Mouse (Mus musculus): ENCODE results near the gene Med8.

Med8 gene

DNA sequence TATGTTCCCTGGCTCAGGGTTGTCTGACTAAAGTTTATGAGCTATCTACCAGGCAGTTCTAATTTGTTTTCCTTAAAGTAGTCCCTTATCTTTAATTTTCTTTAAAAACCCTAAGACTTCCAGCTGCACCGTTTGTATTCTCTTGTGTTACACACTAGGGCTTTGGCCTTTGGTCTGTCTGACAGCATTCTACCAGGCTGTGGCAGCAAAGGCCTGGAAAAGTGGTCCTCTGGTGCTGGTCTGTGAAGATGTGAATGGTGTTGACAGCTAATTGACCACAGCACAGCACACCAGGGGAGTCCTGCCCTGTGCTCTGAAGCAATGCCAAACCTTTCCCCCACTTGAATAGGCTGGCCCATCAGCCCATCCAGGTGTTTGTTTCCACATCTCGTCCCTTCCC, 6.6 kb downstream of the Med8 start:
- in situ Hi-C loops (cut with MboI, MseI): no loop called here

DNA sequence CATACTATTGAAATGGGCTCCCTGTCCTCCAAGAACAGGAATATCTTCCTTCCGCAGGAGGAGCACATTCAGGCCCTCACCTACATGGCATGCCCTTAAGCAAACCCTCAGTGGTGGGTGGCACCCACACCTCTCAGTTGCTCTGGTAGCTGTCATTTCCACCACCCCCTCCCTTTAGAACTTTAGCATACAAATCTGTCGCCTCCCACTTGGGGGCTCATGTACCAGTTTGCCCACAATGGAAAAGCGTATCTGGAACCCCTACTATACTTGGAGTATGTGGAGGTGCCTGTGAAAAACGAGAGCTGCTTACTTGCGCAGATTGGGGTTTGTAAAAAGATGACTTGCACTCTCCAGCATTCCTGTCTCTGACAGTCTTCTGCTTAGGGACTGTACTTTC, 7.2 kb downstream of the Med8 start:
- in situ Hi-C loops (cut with MboI, MseI): no loop called here

DNA sequence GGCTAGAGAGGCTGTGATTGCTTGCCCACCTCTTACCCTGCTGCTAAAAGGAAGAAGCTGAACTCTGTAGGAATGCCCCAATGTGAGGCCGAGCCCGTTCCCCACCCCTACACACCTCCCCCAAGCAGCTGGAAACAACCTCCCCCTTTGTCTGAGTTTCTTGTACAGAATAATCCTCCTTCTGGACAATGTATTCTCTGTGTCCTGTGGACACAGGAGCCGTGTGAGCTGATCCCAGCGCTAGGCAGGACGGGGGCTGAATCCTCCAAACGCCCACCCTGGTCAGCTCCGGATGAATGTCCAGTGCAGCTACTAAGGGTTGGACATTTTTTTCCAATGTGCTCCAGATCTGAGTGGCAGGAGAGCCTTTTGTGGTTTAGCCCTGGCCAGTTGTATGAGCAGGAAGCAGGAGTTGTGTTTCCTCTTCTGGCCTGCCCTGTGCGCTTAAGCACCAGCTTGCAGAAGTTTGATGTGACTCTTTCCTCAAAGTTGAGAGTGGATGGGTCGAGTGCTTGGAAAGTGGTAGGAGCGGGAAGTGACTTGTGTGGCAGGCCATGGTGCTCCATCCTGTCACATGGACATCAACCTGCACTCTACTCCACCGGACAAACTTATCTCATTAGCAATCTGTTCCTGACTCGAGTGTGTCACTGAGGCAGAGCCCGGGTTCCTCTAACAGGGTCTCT, 8.1 kb downstream of the Med8 start:
- in situ Hi-C loops (cut with MboI, MseI): no loop called here

DNA sequence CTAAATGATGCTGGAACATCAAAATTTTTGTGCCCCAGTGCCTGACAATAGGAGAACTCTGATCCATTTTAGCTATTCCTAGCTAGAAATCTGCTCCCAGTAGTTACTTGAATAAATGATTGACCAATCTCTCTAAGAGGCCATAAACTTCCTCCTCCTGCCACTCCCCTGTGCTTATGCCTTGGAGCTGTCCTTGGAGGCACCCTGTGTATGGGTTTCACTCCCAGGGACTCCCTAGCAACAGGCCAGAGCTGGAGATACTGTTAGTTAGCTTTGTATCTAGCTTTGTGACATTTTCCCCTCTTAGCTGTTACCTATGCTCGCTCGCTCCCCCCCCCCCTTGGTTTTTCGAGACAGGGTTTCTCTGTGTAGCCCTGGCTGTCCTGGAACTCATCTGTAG, 12.2 kb downstream of the Med8 start:
- in situ Hi-C loops (cut with MboI, MseI): no loop called here

DNA sequence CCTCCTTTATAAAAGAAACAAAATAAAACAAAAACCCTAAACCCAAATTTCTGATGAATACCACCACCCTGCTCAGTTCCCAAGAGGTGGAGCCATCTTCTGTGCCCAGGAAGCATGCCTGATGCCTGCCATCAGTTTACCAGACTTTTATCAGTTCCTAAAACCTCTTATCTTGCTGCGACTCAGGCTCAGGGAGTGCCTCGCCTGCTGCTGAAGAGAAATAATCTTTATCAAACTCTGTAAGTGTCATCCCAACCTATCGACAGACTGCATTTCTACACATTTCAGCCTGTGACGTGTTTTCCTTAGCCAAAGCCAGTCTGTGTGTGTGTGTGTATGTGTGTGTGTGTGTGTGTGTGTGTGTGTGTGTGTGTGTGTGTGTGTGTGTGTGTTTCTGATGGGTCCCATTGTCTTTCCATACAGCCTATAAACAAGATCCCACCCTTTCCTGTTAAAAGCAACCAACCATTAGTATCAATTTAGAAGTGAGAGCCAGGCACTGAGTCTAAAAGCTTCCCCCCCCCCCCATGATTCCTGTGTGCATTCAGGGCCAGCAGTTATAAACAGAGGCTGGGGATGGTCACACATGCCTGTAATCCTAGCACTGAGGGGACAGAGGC, 15.5 kb downstream of the Med8 start:
- in situ Hi-C loops (cut with MboI, MseI): no loop called here

DNA sequence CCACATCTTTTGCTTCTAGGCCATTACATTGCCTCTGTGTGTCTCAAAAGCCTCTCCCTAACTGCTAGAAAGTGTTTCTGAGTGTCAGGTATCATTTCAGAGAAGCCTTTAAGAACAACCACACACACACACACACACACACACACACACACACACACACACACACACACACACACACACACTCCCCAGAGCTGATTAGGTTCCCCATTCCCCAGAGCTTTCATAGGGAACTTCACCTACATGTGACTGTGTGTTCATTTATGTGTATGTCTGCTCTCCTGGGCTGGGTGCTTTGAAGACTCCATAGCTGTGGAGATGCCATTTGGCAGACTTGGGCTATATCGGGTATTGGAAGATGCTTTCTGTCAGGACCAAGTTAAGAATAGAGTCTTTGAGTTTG, 16.2 kb downstream of the Med8 start:
- in situ Hi-C loops (cut with MboI, MseI): no loop called here

DNA sequence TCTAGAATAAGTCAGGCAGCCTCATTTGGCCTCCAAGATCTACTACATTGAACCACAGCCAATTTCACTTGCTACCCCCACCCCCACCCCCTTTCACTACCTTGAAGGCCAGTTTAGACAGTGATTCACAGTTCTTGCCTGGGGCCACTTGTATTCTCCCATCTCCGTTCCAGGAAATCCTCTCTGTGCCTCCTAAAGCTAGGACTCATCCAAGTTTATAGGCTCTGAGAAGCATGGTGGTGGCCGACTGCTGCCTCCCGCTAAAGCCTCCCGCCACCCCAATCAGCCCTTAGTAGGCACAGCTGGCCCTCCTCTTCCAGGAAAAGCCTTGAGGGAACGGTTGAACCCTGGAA, 18.3 kb downstream of the Med8 start:
- in situ Hi-C loops (cut with MboI, MseI): no loop called here

DNA sequence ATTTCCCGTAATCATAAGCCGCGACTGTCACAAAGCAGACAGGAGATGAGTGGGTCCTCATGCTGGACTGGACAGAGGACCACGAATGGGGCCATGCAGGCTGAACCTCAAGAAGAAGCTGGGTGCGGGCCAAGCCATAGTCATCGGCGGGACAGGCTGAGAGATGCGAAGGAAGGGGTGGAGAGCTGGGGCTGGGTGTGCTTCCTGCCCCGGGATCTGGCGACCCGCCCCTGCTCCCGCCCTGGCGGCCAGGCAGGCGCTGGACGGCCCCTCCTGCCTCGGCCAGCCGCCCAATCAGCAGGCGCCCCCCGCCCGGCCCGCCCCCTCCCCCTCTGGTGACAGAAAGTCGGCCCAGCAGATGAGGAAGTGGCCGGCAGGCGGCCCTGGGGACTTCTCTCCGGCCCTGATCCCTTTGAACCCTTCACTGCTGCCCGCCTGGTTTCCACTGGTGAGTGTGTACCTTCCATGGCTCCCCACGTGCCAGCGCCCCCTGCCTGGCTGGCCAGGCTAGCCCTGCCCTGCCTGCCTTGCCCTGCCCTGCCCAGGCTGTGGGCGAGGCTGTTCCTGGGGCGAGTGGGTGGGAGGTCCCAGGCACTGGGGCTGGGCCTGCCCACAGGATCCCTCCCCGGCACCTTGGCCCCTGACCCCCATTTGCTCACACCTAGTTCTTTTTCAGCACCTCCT, 18.8 kb downstream of the Med8 start, which contains the start of gene Elovl1:
TSS of gene Elovl1 (plus strand) at position 326 of the 684 bp plus-strand sequence.
- in situ Hi-C loops (cut with MboI, MseI): no loop called here

DNA sequence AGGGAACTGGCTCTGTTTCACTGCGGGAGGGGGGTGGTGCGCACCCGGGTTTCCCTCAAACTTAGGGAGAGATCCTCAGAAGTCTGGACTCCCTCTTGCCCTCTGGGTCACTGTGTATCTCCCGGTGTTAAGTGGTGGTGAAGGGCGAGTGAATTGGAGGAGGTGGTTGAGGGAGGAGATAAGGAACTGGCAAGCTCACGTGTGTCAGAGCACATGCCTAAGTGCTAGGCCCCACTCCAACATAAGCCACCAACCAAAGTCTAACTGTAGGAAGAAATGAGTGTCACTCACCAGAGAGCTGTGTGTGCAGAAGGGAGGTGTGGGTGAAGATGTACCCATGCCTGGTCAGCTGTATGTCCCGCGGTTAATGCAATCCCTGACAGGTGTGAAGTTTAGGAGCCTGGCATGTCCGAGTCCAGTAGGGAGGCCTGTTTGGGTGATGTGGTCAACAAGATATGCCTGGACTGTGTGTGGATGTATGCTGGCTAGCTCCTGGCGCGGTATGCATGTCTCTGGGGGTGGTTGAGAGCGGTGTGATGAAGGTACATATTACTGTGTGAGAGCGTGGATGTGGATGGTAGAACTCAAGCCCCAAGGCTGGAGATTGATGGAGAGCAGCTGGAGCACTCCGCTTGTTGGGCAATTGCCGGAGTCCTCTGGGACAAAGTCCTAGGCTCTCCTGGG, 19.5 kb downstream of the Med8 start:
- in situ Hi-C loops (cut with MboI, MseI): no loop called here

DNA sequence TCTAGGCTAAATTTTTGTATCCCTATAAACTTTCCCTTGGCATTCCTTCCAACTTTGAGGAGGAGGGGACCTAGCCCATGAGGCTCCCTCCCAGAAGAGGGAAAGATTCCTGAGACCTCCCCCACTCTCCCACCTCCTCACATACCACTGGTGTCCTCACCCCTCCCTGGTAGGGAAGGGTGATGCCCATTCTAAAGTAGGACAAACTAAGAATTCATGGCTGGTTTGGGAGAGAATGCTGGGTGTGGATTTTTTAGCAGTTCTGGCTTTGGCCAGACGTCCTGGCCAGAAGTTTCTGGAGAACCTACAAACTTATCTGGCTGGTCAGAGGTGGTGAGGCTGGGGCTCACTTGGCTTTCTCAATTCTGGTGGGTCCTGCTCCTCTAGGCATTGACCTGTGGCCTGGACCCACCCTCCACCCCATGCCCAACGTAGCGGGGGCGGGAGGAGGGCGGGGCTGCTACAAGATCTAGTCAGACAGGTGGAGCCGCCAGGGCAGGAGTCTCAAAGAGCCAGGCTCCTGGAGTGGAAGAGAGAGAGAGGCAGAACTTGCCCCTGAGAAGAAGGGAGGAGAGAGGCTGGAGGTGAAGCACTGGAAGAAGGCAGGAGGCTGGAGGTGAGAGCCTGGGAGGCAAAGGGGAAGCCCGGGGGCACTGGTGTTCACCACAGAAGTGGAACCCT, 20.2 kb downstream of the Med8 start:
- in situ Hi-C loops (cut with MboI, MseI): no loop called here

DNA sequence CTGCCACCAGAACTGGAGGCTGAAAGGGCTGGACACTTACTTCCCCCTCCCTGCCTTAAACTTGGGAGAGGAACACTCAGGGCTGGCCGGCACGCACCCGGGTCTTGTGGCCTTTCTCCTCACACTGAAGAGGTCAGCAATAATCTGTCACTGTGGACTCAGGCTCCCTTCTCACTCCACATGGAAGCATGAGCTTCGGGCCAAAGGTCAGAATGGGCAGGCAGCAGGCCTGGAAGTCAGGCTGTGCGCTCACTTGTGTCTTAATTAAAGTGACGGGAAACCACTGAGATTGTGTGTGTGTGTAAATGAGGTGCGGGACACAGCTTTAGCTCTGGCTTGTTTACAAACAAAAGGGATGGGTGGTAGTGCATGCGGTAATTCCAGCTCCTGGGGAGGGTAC, 23.2 kb downstream of the Med8 start:
- in situ Hi-C loops (cut with MboI, MseI): loop anchor here (10.0 kb wide), 1 partner anchor 258 kb away; no protein-coding TSS in a partner anchor

DNA sequence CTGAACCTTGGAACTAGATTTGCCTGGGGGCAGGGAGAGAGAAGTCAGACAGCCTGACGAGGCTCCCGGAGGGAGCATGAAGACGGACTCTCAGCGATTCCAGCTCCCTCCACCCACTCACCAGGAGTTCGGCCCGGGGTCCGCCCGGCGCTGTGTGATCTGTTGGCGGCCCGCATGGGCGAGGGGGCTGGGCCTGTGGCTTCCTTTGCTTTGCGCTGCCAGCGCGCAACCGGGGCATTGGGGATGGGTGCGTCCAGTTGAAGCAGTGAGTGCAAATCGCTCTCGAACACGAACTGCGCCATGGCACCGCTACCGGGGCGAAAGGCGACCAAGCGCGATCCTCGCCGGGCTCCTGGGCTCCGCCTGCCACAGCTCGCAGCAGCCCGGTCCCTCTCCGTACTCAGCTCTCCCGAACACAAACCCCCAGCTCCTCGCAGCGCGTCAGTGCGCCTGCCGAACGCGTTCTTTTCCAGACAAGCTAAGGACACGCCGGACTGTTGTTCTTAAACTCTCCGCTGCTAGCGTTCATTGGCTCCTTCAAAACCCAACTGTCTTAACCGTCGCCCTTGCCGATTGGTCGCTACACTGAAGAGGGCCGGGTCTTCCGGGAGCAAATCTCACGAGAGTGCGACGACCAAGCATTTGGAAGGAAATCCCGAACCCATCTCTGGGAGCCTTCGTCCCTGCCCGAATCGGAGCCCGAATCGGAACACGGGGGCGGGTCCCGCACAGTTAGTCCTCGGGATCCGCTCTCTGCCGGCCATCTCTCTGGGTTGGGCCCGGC, 27.9 kb downstream of the Med8 start, which contains the start of gene Cdc20:
TSS of gene Cdc20 (minus strand) at position 533 of the 784 bp plus-strand sequence.
- in situ Hi-C loops (cut with MboI, MseI): loop anchor here (10.0 kb wide), 1 partner anchor 262 kb away; no protein-coding TSS in a partner anchor

DNA sequence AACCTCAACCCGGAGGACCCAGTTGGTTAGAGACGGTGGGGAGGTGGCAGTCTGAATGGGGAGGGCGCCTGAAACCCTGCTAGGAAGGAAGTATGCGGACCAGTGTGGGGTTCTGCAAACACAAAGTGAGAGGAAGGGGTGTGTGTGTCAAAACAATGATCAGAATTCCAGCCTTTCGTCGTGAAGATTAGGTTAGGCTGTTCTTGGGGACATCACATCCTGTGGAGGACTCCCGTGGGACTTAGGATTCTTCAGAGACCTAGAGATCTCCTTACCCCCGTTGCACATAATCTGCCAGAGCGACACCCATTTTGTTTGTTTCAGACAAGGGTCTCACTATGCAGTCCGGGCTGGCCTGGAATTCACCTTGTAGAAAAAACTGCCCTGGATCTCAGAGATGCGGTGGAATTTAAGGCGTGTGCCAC, 28.7 kb downstream of the Med8 start:
- in situ Hi-C loops (cut with MboI, MseI): loop anchor here (10.0 kb wide), 1 partner anchor 263 kb away; no protein-coding TSS in a partner anchor

DNA sequence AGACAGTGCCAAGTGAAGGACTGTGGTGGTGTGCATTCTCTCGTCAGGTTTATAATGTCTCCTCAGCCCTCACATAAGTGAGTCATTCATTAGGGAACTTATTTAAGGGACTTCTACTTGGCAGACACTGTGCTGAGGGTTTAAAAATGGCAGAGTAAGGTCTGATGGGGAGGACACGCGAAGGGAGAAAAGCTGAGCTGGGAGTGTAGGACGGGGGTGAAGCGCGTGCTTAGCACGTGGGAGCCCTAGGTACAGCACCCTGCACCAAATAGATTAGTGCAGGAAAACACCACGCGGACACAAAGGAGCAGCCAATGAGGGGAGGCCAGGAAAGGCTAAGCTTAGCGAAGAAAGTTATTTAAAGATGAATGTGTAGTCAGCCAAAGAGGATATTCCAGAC, 36.0 kb downstream of the Med8 start:
- in situ Hi-C loops (cut with MboI, MseI): no loop called here

DNA sequence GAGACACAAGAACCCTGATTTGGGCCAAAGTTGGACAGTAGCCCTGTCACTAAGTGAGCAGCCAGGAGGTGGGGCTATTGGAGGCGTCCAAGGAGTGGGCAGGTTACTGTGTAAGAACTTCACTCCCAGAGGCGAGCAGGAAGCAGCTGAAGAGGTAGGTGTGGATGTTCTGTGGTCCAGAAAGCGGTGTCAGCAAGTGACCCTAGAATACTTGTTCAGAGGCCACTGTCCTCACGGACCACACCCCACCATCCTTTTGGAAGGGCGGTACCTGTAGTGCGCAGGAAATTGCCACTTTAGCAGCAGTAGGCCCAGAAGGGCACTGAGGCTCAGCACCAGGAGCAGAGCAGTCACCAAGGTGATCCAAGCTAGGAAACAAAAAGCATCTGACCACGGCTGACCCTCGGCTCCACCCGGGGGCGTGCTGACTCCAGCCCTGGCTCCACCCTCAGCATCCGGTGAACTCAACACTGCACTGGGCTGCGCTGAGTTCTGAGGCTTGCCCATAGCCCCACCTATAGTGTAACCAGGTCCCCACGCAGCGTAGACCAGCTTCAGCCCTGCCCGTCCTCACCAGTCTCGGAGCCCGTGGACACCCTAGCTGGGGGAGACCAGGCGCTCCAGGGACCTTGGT, 36.8 kb downstream of the Med8 start:
- in situ Hi-C loops (cut with MboI, MseI): no loop called here

DNA sequence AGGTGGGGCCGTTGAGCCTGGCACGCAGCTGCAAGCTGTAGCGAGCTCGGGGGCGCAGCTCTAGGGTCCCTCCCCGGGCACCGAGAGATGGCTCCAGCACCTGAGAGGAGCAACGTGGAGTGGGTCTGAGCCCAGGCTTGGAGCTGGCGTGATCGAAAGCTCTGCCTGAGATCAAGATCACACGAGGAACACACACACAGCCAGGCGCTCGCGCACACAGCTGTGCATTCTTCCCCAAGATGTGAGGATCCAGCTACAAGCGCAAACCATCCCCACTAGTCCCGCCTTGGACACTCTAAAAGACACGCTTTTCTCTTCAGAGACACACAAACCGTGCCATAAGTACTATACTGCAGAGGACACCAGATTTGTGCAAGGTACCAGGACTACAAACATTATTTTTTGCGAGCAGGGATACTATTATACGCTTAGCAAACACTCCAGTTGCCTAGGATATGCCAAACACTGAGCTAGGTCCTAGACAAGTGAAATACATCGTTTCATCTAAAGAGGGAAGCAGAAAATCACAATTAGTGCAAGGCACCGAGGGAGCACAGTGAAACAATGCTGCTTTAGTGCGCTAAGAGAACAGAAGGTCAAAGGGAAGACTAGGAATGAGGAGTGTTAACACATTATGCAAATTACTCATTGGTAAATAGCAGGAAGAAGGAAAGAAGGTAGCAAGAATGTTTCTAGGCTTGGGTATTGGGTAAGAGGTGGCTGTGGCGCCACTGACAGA, 37.4 kb downstream of the Med8 start:
- in situ Hi-C loops (cut with MboI, MseI): no loop called here

DNA sequence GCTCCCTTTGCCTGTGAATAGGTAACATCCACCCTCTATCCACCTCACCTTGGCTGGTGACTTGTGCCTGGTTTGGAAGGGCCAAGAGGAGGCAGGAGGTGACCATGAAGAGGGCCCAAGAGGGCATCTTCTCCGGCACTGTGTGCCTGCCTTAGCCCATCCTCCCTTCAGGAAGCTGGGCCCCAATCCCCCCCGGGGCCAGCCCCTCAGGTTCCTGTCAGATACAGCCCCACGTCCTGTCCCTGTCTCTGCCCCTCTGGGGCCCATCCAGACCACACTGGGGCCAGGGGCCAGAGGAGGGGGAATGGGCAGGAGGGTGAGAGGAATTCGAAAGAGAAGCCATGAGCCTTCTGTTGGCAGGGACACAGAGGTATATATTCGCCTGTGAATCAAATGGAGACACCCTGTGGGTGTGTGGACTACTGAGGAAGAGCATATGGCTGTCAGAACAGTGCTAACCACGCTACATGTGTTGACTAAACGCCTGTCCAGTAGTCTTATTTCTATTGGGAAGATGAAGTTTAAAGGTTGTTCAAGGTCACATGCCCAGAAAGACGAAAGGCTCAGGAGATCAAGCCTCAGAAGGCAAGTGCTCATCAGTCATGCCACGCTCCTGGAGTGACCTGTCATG, 48.3 kb downstream of the Med8 start, which contains the start of gene Mpl:
TSS of gene Mpl (minus strand) at position 169 of the 631 bp plus-strand sequence.
- in situ Hi-C loops (cut with MboI, MseI): no loop called here

DNA sequence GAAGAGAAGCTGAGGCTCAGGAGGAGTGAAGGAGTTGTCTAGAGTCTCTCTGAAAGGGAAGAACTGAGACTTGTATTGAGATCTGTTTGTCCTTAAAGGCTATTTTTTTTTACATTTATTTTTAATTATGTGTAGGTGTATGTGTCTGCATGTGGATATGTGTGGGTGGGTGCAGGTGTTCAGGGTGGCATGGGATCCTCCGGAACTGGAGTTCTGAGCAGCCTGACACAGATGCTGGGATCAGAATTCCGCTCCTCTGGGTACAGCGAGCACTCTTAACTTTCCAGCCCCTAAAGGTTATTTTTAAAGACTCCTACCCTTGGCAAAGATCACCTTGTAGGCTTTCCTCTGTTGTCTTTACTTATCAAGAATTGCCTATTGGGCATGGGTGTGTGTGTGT, 55.8 kb downstream of the Med8 start:
- in situ Hi-C loops (cut with MboI, MseI): no loop called here

Data from T-helper 1 cell (primary cell).